Mouse (Mus musculus): ENCODE data around the gene Cdkn2d.
"Not testable (repeated sequence)": the region's sequence is repeated elsewhere in the genome, so short reads cannot be mapped to it uniquely, and the experiment has no call there.

Gene Cdkn2d

DNA sequence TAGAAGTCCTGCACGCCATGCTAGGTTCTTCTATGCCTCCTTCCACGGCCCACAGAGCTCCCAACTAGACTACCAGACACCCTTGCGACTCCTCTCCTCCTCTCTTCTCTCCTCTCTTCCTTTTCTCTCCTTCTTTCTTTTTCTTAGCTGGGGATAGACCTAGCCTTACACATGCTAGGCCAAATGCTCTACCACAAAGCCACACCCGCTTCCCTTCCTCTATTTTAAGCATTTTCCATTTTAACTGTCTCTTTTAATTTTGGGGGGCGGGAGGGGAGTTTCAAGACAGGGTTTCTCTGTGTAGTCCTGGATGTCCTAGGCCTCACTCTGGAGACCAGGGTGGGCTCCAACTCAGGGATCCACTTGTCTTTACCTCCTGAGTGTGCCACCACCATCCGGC is 27.6 kb upstream of the Cdkn2d start:
- DNase-seq (ENCODE audit: low read depth), result no peak

DNA sequence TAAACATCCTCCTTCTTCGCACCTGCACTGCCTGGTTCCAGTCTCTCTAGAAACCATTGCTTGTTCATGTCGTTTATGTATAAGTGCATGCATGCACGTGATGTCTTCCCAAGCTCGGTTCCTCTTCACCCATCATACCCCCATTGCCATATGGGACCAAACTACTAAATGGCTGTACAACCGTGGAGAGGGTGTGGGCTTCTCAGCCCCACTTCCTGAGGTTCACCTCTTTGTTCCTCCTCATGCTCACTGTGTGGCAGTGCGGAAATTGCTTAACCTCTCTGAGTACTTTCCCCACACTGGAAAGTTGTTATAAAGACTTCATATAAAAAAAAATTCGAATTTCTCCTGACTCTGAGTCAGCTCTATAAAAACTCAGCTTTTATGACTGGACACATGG is 25.5 kb upstream of the Cdkn2d start:
- DNase-seq (ENCODE audit: low read depth), result no peak

DNA sequence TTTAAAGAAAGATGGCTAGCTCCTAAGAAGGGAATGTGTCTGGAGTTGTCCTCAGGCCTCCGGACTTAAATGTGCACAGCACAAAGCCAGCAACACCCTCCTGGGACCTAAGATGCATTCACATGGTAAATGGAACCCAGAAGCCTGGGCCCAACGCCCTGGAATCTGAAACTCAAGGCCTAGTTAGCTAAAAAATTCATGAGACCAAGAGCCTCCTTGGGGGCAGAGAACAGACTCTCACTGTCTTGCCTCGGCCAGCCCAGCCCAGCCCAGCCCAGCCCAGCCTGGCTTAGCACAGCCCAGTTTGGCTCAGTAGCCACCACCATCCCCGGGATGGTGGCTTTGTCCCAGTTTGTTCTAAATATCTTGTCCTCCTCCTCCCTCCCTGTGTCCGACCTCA is 24.2 kb upstream of the Cdkn2d start:
- DNase-seq (ENCODE audit: low read depth), result no peak

DNA sequence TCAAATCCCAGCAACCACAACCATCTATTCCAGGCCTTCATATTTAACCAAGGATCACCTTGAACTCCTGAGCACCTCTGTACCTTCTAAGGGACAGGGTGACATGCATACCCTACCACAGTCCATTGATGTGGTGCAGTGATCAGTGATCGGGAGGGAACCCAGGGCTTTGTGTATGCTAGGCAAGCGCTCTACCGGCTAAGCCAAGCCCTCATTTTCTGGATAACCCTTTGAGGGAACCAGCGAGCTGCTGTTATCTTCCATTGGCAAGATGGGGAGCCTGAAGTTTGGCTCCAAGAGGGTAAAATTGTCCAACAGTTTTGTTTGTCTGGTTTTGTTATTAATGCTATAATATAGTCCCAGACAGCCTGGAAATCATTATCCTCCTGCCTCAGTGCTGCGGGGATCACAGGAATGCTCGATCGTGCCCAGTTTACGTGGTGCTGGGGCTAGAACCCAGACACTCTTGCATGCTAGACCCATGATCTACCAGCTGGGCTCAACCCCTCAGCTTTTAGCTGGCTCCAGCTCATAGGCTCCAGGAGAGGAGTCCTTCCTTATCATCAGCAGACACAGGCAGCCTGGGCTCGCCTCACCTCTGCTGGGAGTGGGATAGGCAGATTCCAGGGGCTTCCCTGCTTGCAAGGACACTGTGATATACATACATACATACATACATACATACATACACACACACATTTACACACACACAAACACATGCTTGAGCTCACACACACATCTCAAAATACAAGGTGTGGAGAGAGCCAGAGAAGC is 23.3 kb upstream of the Cdkn2d start:
- DNase-seq (ENCODE audit: low read depth), result no peak

DNA sequence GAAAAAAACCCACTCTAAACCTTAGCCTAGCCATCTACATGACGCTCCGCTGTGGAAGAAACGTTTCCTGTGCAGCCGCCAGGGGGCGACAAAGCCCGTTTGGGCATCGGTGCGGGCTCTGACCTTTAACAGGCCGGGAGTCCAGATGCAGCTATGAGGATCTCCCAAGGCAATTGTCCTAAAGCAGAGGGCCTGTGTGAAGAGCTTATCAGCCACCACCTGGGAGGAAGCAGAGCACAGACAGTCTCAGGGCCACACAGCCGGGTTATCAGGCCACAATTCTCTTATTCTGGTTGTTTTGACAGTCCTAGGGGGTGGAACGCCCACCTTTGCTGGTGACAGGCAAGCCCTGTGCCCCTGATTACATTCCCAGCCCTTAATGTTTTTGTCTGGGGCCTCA is 22.2 kb upstream of the Cdkn2d start:
- peak; percentile 90 for DNase-seq (ENCODE audit: low read depth)

DNA sequence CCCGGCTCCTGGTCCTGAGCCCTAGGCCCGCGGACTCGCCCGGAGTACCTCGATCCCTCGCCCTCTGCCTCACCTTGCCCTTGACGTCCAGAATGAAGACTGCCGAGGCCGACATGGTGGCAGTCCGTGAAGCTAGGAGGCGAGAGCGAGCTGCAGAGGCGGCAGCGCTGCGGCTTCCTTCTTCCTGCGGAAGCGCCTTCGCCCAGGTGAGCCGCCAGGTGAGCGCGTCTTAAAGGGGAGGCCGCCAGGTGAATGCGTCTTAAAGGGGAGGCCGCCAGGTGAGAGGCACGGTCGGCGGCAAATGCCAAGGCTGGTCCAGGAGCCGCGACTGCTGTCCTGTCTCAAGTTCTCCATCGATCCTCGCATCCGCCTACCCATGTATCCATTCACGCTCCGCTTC is 20.9 kb upstream of the Cdkn2d start, which contains the start of gene Ap1m2:
TSS of gene Ap1m2 (minus strand) at position 204 of the 400 bp plus-strand sequence.
- no peak for DNase-seq (ENCODE audit: low read depth)

DNA sequence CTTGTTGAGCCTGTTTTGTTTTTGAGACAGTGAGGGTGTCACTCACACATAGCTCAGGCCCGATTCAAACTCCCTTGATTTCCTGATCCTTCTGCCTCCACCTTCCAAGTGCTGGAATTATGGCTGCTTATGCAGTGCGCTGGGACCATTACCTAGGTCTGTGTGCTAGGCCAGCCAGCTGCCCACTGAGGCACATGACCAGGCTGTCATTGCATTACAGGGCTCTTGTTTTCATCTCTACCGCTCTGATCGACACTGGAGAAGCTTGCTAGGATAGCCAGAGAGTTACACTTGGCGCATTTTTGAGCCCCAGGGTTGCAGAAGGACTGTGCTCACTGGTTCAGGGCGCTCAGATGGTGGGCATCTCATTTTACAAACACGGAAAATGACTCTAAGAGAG is 20.5 kb upstream of the Cdkn2d start:
- DNase-seq (ENCODE audit: low read depth), result no peak

DNA sequence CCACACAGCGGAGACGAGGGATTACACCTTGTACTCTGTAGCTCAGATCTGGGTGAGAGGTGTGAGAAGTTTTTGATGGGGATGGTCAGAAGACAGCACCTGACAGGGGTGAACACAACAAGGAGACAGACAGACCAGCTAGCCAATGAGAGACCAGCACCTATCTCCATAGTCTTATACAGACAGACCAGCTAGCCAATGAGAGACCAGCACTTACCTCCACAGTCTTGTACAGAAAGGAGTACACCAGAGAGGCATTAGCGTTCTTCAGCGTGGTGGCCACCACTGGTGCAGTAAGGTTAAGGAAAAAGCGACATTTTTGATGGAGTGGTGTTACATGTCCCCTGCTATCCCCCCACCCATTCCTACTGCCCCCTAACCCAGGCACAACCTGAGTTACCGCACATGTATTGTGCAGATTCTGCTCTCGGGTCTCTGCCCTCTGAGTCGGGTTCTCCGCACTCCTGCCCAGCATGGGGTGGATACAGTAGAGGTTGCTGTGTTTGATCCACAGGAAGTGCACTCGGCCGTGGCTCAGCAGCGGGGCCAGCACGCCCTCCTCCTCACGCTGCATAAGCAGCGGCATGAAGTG is 18.0 kb upstream of the Cdkn2d start:
- no peak for DNase-seq (ENCODE audit: low read depth)

DNA sequence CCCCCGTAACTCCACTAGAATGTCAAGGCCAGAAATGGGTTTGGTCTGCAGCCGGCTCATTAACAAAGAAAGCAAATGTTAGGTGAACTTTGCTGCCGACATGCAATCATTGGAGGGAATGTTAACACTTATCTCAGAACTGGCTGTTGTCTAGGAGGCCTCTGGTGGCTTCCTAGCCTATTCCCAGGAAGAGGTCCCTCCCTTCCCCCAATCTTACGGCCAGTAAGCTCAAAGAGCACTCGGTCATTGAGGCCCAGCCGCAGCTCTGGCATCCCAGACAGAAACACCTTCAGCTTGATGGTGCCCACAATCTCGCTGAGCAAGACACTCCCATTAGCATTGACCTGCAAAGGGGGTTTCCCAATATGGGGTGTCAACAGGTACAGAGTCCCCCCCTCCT is 13.9 kb upstream of the Cdkn2d start:
- DNase-seq (ENCODE audit: low read depth), result no peak

DNA sequence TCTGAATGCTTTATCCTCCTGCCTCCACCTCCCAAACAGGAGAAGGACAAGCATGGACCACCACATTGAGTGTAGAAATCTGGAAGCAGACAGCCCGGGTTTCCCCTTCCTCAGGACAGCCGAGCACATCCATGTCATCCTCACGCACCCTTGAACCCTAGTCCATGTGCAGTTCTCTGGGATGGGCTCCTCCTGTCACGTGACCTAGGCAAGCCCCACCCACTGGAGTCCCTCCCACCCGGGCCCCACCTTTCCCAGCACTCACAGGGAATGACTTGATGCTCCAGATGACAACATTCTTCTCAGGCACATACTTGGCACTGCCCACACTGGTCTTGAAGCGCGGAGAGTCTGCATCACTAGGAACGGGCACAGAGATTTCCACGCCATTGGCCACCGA is 7.8 kb upstream of the Cdkn2d start:
- no peak for DNase-seq (ENCODE audit: low read depth)

DNA sequence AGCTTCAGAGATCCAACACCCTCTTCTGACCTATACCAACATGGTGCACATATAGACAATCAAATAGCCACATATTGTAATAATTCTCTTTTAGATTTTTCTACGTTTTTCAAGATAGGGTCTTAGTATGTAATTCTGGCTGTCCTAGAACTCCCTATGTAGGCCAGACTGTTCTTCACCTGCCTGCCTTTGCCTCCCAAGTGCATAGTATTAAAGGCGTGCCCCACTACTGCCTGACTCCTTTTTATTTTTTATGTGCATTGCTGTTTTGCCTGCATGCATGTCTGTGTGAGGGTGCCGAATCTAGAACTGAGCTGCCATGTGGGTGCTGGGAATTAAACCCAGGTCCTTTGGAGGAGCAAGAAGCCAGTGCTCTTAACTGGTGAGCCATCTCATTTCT is 1.1 kb upstream of the Cdkn2d start:
- DNase-seq (ENCODE audit: low read depth), result no peak

DNA sequence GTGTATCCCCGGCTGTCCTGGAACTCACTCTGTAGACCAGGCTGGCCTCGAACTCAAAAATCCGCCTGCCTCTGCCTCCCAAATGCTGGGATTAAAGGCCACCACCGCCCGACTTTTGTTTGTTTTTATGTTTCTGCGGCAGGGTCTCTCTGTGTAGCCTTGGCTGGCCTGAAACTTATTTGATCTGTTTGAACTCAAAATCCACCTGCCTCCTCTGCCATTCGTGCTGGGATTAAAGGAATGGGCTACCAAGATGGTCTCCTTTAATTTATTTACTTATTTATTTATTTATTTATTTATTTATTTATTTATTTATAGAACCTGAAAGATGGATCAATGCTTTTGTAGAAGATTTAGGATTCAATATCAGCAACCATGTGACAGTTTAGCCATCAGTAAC is 661 bp upstream of the Cdkn2d start:
- not testable (repeated sequence) for DNase-seq (ENCODE audit: low read depth)

DNA sequence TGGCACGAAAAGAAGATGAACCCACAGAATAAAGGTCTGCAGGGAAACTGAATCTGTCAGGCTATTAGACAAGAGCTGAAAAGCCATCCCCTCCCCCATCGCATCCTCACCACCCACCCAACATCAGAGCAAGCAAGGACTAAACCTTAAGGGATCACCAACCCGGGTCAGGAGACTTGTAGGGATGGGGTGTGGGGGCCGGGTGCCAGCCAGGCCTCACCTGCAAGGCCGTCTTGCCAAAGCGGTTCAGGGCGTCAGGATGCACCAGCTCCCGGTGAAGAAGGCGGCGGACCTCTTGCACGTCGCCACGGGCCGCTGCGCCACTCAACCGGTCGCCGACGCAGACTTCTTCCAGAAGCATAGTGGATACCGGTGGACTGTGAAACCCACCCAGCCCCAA is 618 bp downstream of the Cdkn2d start:
- DNase-seq (ENCODE audit: low read depth), result no peak

DNA sequence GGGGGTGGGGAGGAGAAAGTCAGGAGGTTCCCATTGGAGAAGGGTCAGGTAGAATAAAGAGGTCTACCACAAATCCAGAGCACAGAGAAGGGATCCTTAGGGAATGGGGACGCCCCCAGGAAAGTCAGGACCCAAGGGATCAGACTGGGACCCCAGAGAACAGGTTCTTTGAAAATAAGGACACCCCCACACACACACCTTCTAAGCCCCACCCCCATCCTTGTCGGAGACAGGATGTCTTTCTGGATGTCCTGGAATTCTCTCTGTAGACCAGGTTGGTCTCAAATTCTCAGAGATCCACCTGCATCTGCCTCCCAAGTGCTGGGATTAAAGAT is 1.9 kb downstream of the Cdkn2d start:
- DNase-seq (ENCODE audit: low read depth), result no peak

DNA sequence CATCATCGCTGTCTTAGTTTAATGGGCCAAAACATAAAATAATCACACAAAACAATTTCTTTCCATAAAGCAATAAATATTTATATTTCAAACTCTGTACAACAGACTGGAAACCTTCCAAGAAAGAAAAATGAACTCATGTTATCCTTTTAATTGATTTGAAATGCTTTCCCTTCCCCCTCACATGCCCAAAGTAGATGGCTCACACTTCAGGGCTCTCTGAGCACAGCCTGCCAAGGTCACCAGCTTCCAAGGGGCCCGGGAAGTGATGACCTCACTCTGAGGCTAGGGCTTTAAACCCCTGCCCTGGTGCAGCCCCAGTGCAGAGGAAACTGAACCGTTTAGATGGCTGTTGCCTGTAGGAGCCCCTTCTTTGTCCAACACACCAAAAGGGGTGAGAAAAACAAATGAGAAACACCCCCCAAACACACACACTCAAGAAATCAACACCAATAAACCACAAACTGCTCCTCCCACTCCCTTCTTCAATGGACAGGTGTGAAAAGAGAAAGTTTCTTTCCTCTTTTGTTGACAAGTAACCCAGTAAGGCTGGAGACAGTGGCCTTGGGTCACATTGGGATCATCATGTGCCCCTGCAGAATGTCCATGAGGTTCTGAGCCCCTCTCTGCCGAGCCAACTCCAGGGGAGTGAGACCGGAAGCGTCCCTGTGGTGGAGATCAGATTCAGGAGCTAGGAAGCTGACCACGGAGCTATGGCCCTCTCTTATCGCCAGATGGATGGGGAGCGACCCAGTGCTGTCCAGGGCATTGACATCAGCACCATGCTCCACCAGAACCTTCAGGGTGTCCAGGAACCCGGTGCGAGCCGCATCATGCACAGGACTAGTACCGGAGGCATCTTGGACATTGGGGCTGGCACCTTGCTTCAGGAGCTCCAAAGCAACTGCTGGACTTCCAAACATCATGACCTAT is 2.5 kb downstream of the Cdkn2d start:
- peak; percentile 43 for DNase-seq (ENCODE audit: low read depth)

DNA sequence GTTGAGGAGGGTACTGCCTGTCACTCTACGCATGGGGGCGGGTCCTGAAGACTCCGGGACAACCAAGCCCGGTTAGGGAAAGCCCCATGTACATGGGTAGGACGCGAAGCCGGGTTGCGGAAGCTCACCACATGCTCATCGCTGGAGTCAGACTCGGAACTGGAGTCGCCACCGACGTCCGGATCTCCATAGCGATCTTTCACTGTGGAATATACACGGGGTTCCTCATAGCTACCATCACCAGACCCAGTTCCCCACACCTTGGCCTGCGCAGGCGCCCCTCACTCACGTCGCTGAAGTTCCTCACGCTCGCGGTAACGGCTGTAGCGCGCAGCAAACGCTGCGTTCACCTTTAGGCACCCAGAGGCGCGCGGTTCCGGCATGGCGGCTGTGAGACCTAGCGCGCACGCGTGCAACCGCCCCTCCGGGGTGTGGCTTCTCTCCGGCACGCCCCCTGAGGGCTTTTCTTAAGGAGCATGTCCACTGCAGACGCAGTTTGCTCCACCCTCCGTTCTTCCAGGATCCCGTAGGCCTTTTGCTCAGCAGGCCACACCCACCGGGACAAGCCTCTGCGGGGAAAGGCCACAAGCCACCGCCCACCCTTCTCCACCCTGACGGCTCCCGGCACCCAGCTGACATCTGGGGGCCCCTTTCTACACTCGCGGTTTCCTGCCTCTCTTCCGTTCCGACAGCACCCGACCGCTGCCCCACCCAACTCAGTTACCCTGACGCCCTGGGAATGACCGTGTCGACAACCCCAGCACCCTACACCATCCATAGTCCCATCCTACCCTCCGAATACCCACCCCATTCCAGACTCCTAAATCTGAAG is 3.4 kb downstream of the Cdkn2d start, which contains the start of gene Kri1:
TSS of gene Kri1 (minus strand) at position 399 of the 832 bp plus-strand sequence.
- peak; percentile 99 for DNase-seq (ENCODE audit: low read depth)

DNA sequence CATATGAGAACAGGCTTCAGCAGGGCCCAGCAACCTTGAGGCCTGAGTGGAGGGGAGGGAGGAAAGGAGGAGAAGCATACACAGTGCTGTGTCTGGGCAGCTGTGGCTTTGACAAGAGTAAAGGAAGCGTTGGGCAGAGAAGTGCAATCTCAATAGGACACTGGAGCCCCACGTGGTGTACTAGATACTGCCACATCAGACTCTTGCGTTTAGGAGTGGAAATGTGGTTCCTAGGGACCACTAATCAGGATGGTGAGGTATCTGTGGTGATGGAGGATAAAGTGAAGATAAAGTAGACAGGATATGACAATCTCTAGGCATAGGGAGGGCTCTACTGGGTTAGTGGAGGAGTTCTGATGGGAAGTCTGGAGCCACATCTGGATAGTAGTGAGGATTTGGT is 4.5 kb downstream of the Cdkn2d start:
- DNase-seq (ENCODE audit: low read depth), result peak; percentile 30

DNA sequence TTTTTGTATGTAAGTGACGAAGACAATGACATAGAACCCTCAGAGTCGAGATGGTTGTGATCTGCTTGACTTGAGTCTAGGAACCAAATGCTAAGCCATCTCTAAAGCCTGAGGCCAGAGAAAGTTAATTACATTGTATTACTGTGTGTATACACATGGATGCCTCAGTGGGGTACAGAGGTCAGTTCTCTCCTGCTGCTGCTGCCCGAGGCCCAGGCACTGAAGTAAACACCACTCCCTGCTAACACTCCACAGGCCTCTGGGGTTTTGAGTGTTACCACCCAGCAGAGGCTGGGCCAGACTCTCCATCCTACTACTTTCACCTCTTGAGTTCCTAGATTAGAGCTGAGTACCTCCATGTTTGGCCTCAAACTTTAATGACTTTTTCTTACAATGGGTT is 7.2 kb downstream of the Cdkn2d start:
- no peak for DNase-seq (ENCODE audit: low read depth)

DNA sequence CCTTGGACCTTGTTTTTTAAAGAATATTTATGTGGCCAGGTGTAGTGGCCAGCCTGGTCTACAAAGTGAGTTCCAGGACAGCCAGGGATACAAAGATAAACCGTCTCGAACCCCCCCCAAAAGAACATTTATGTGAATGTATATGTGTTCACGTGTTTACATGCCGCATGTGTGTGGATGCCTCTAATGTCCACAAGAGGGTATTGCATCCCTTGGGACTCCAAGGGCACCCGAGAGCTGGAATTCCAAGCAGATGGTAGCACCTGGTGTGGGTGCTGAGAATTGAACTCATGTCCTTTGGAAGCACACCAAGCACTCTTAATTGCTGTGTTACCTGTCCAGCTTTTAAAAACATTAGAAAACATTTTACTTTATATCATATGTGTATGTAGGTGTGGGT is 7.6 kb downstream of the Cdkn2d start:
- DNase-seq (ENCODE audit: low read depth), result no peak

DNA sequence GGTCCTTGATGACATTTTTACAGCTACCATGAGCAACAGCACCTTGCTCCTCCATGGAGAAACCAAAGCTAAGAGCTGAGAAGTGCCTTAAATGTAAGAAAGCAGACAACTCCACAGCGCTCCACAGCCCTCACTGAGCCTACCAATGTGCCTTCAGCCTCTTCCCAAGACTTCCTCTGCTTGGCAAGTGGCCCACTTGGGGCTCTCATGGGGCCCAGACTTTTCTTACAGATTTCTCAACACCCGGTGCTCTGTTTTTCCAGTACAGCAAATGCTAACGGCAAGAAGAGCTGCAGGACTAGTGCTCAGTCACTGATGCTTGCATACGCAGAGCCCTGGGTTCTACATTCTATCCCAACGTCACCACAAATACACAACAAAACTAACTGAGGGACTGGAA is 13.4 kb downstream of the Cdkn2d start:
- no peak for DNase-seq (ENCODE audit: low read depth)

DNA sequence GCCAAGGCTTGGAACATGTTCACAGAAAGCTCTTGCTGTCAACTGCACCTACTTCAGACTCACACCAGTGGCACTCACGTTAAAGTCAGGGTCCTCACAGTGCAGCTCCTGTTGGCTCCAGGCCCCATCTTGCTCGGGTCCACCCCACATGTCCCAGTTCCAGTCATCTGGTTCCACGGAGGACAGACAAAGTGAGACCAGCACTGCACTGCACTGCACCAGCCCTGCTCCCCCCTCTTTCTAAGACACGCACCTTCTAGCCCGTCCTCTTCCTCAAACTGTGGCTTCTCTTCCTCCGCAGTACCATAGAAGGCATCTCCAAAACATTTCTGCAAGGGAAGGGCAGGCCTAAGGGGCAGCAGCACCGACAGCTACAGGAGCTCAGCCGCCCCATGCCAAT is 14.9 kb downstream of the Cdkn2d start:
- no peak for DNase-seq (ENCODE audit: low read depth)

DNA sequence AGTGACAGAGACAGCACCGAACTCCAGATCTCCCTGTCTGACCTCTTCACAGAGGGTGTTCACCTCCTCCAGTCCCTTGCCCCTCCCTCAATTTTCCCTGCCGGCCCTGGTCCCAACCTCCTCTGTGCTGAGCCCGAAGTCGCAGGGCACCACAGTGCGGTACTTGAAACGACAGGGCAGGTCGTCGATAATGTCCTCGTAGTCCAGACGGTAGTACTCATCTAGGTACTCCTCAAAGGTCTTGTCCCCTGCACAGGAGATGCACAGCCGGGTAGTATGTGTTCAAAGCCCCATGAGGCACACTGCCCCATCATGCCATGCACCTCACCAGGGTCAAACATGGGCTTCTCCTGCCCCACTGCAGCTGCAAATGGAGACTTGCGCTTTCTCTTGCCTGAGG is 15.5 kb downstream of the Cdkn2d start:
- DNase-seq (ENCODE audit: low read depth), result no peak
